Mouse (Mus musculus) ES-Bruce4 (cell line): ENCODE measurements around the gene Mob3a.

Experiments used
- CTCF ChIP-seq: IDR thresholded peaks from one replicate; pipeline ENCODE4 v1.8.1; 2011; ENCODE audit warnings: low read depth, low read length
- EP300 ChIP-seq: IDR thresholded peaks from 2 replicates; pipeline ENCODE4 v1.6.1; 2011; ENCODE audit warnings: low read depth, low read length; ENCODE audit not compliant: insufficient read depth
- POLR2A ChIP-seq: IDR thresholded peaks from one replicate; pipeline ENCODE4 v1.8.1; 2011; ENCODE audit warnings: low read length; ENCODE audit not compliant: insufficient read depth

DNA sequence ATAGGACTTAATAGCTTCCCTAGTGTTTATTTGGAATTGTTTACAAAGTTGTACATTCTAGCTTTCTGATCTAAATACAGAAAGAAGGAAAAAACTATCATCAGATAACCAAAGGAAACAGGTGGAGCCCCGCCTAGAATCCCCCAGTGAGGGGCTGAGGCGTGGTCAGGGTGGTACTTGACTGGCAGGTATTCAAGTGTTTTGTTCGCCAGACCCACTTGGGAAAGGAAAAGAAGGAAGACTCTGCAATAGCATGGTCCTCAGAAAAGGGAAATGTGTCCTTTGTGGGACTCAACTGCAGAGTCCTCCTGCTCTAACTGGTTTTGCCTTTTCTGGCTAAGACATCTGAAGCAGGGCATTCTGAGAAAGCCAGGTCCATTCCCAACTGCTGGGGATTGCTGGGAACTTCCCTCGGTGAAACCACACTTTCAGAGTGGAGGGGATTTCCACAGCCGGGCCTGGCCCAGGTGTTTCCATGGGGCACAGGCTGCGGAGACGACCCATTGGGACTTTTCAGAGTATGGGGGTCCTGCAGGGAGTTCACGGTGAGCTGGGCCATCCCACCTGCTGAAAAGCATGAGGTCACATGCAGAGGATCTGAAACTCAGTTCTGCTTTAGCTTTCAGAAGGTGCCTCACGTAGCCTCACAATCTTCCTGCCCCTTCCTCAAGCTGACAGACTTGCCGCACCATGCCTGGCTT, 5.8 kb downstream of the Mob3a start:
- TF ChIP-seq CTCF (no peak), POLR2A (no peak), EP300 (no peak)
